Mouse (Mus musculus) ES-Bruce4 (cell line): Measurements from ENCODE around the gene Gm5475.

Source experiments
- CTCF ChIP-seq: IDR thresholded peaks from one replicate; pipeline ENCODE4 v1.8.1; 2011; ENCODE audit warnings: low read depth, low read length
- EP300 ChIP-seq: IDR thresholded peaks from 2 replicates; pipeline ENCODE4 v1.6.1; 2011; ENCODE audit warnings: low read depth, low read length; ENCODE audit not compliant: insufficient read depth

- TF ChIP-seq CTCF (no peak), EP300 (no peak)
Observed at GRCm38 (mm10) chr15:100400592-100401250, 21.2 kb upstream of the Gm5475 start.
